Mouse (Mus musculus) small intestine, adult 2 months (tissue): ENCODE data around the gene Npsr1.

Experiments
- CTCF ChIP-seq: fragments of 200-500 bp; IDR thresholded peaks from 2 replicates; pipeline ENCODE4 v1.5.1; 2012; ENCODE audit warnings: low read depth, mild to moderate bottlenecking, control low read depth, inconsistent platforms, low read length, moderate library complexity, mixed read lengths; ENCODE audit not compliant: insufficient replicate concordance, insufficient read length; ENCODE audit errors: extremely low read depth
- POLR2A ChIP-seq: fragments of 200-500 bp; IDR thresholded peaks from 2 replicates; pipeline ENCODE4 v1.6.1; 2012; ENCODE audit warnings: low read depth, mild to moderate bottlenecking, control low read depth, inconsistent platforms, low read length, moderate library complexity

- TF ChIP-seq CTCF, result no peak
- no peak for TF ChIP-seq POLR2A
Measured at GRCm38 (mm10) chr9:24331661-24332060, 233.9 kb downstream of the Npsr1 start.
